Mouse (Mus musculus) hindbrain, postnatal 0 days (tissue): ENCODE measurements around the gene Fbxl18. TPM values are rescaled to one million over a fixed set of nuclear protein-coding genes. Genes with fewer than 3 reads are reported as not detected.

Experiments used
- ATAC-seq: fragments of 200-750 bp; cut with Nextera tagmentation; 2 replicates; pipeline ENCODE4 v1.8.0; 2017; ENCODE audit warnings: mild to moderate bottlenecking, moderate TSS enrichment, moderate library complexity
- DNase-seq: peaks from one replicate; pipeline ENCODE4 v3.0.0-alpha.2; 2015; ENCODE audit warnings: low spot score
- H3K27ac ChIP-seq: fragments of 300-500 bp; sonication (generic); 2 replicates; pipeline ENCODE4 v1.5.1; 2014; ENCODE audit warnings: mild to moderate bottlenecking
- H3K27me3 ChIP-seq: fragments of 300-500 bp; sonication (generic); 2 replicates; pipeline ENCODE4 v1.6.1; 2014; ENCODE audit warnings: low read length, mixed read lengths; ENCODE audit not compliant: insufficient read depth
- H3K36me3 ChIP-seq: fragments of 300-500 bp; sonication (generic); 2 replicates; pipeline ENCODE4 v1.6.1; 2014; ENCODE audit warnings: low read length, mixed read lengths; ENCODE audit not compliant: insufficient read depth
- H3K4me1 ChIP-seq: fragments of 300-500 bp; sonication (generic); 2 replicates; pipeline ENCODE4 v1.6.1; 2014; ENCODE audit warnings: antibody characterized with exemption, low read length, mixed read lengths; ENCODE audit not compliant: insufficient read depth
- H3K4me2 ChIP-seq: fragments of 300-500 bp; sonication (generic); 2 replicates; pipeline ENCODE4 v1.6.1; 2014; ENCODE audit warnings: low read depth, mild to moderate bottlenecking, low read length, moderate library complexity, mixed read lengths
- H3K4me3 ChIP-seq: fragments of 300-500 bp; sonication (generic); 2 replicates; pipeline ENCODE4 v1.5.1; 2014; ENCODE audit warnings: low read length
- H3K9ac ChIP-seq: fragments of 300-500 bp; sonication (generic); replicated peaks from 2 replicates; pipeline ENCODE4 v1.6.1; 2014; ENCODE audit warnings: mild to moderate bottlenecking, low read length, moderate library complexity, mixed read lengths
- H3K9me3 ChIP-seq: fragments of 300-500 bp; sonication (generic); 2 replicates; pipeline ENCODE4 v1.6.1; 2016; ENCODE audit warnings: low read length, mixed read lengths
- CTCF ChIP-seq: IDR thresholded peaks from 2 replicates; pipeline ENCODE4 v1.5.1; 2016; ENCODE audit warnings: antibody characterized with exemption, control low read depth, low read depth
- WGBS: fragments of 180-500 bp; shearing (Covaris S2); extraction: QIAGEN DNeasy Blood & Tissue Kit; methylation state at CpG from one replicate; pipeline ENCODE4 v1.1.7; 2014; 5-methylcytosine and 5-hydroxymethylcytosine counted together
- polyA plus RNA-seq: library from polyadenylated mRNA; unstranded; fragments of >200 nt; fragmentation: Nextera tagmentation; extraction: Ambion mirVana; gene quantifications from 2 replicates; pipeline ENCODE4 v1.2.1, GENCODE M21; 2015
- total RNA-seq: library from RNA; depleted of rRNA; stranded (reverse); fragments of >200 nt; gene quantifications from 2 replicates; pipeline ENCODE4 v1.2.3, GENCODE M21; 2014

The Fbxl18 gene
- total and polyA plus RNA-seq, 2 experiments from 2014 or later, result 31.4 to 68.6 TPM

DNA sequence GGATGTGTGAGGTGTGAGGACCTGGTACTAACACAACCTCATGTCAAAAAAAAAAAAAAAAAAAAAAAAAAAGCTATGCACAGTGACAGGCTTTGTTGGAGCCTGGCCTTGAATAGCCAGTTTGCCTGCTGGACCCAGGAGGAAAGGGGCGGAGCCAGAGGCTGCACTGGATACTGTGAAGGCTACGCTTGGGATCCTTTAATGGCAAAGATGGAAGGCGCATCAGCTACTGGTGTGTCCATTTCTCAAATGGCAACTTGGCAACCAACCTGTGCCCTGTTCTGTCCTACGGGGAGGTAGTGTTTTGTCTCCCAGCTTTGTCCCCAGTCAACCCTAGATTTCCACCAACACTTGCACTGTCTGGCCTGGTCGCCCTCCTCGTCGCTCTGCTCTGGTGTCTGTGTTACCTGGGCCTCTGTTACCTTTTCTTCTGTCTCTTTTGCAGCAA is 6.2 kb upstream of the Fbxl18 start:
- no peak for TF ChIP-seq CTCF

GRCm38 (mm10) chr5:142900651-142901050 is 5.4 kb upstream of the Fbxl18 start:
- Histone ChIP-seq H3K9me3 (no peaks in the 10 kb centered on the region), H3K27ac (no peak overlapping the region), H3K27me3 (no peaks in the 10 kb centered on the region), H3K4me2 (no peak overlapping the region), H3K4me1 (no peaks in the 10 kb centered on the region), H3K9ac (no peak overlapping the region), H3K4me3 (no peak overlapping the region), H3K36me3 (peaks cover 52% of the 10 kb centered on the region)
- DNase-seq (no peak), ATAC-seq (no peak)
- 77% methylated on average over 7 of the region's 7 CpGs for WGBS
- TF ChIP-seq CTCF, result no peak

More for the DNA sequence above, 6.2 kb upstream of the Fbxl18 start:
- H3K27me3 ChIP-seq, result no peaks in the 10 kb centered on the region
- H3K4me2 ChIP-seq, result no peak overlapping the region
- no peak overlapping the region for H3K9ac ChIP-seq
- peaks cover 52% of the 10 kb centered on the region for H3K36me3 ChIP-seq
- H3K9me3 ChIP-seq, result no peaks in the 10 kb centered on the region
- no peak overlapping the region for H3K27ac ChIP-seq
- DNase-seq, result peak; percentile 45
- WGBS, result 74% methylated on average over 7 of the region's 7 CpGs
- no peak overlapping the region for H3K4me3 ChIP-seq
- no peaks in the 10 kb centered on the region for H3K4me1 ChIP-seq
- no peak for ATAC-seq

GRCm38 (mm10) chr5:142899932-142900533 is 4.8 kb upstream of the Fbxl18 start:
- Histone ChIP-seq H3K4me3 (no peak overlapping the region), H3K9ac (no peak overlapping the region), H3K27me3 (no peaks in the 10 kb centered on the region), H3K27ac (no peak overlapping the region), H3K9me3 (no peaks in the 10 kb centered on the region), H3K4me1 (no peaks in the 10 kb centered on the region), H3K36me3 (peaks cover 47% of the 10 kb centered on the region), H3K4me2 (no peak overlapping the region)
- no peak for DNase-seq
- no peak for ATAC-seq
- WGBS, result 79% methylated on average over 5 of the region's 5 CpGs
- no peak for TF ChIP-seq CTCF

DNA sequence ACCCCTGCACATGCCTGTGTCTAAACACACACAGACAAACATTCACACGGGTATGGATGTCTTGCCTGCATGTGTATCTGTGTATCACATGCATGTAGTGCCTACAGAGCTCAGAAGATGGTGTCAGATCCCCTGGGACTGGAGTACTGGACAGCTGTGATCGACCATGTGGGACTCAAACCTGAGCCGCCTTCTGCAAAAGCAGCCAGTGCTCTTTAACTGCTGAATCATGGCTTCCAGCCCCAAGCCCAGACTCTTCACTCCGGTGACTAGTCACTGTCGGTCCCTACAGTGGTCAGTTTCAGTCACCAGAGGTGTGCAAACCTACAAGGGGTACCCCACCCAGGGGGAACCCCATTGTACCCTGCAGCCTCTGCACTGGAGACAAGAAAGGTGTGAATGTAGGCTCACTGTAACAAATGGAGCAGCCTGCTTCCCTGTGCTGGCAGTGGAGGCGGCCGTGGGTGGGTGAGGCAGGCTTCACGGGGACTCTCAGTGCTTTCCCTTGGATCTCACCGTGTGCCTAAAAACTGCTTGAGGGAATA is 3.9 kb upstream of the Fbxl18 start:
- H3K4me1 ChIP-seq, result peaks cover 5% of the 10 kb centered on the region; the same call in 1 of the 2 replicates
- H3K4me3 ChIP-seq, result no peak overlapping the region
- DNase-seq (no peak), ATAC-seq (no peak)
- H3K9me3 ChIP-seq, result no peaks in the 10 kb centered on the region
- H3K27ac ChIP-seq, result no peak overlapping the region
- no peak overlapping the region for H3K4me2 ChIP-seq
- H3K27me3 ChIP-seq, result no peaks in the 10 kb centered on the region
- WGBS, result 86% methylated on average over 9 of the region's 9 CpGs
- TF ChIP-seq CTCF, result no peak
- H3K36me3 ChIP-seq, result peaks cover 39% of the 10 kb centered on the region
- H3K9ac ChIP-seq, result no peak overlapping the region

DNA sequence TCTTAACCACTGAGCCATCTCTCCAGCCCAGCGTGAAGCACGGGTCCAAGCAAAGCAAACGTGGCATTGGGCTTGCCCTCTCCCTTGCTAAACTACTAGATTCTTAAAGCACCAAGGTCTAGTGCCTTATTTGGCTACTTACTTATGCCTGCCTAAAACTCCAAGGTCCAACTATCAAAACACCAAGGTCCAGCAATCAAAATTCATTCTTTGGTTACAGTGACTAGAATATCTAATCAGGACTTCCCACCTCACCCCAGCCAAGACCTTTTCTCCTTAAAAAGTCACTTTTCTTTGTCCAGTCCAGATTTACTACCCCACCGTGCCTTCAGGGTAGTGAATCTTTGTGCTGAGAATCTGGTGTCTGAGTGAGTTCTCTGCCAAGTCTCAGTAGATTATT is 3.1 kb upstream of the Fbxl18 start:
- Histone ChIP-seq H3K27ac (no peak overlapping the region), H3K36me3 (peaks cover 34% of the 10 kb centered on the region), H3K27me3 (no peaks in the 10 kb centered on the region), H3K4me3 (no peak overlapping the region), H3K9ac (no peak overlapping the region), H3K4me1 (peaks cover 12% of the 10 kb centered on the region; the same call in 1 of the 2 replicates), H3K9me3 (no peaks in the 10 kb centered on the region), H3K4me2 (no peak overlapping the region)
- no peak for ATAC-seq
- no peak for TF ChIP-seq CTCF
- 80% methylated on average over 4 of the region's 4 CpGs for WGBS
- DNase-seq, result no peak

GRCm38 (mm10) chr5:142897568-142898248 is 2.5 kb upstream of the Fbxl18 start:
- Histone ChIP-seq H3K27me3 (no peaks in the 10 kb centered on the region), H3K27ac (no peak overlapping the region), H3K4me3 (no peak overlapping the region), H3K9me3 (no peaks in the 10 kb centered on the region), H3K36me3 (peaks cover 29% of the 10 kb centered on the region), H3K9ac (no peak overlapping the region), H3K4me1 (peaks cover 12% of the 10 kb centered on the region; the same call in 1 of the 2 replicates), H3K4me2 (no peak overlapping the region)
- DNase-seq, result no peak
- 94% methylated on average over 7 of the region's 7 CpGs for WGBS
- TF ChIP-seq CTCF, result no peak
- ATAC-seq, result no peak
